Mouse (Mus musculus): ENCODE measurements around the gene Gne. TPM values are rescaled to one million over a fixed set of nuclear protein-coding genes. Genes with fewer than 3 reads are reported as not detected.

The Gne gene
- polyA plus RNA-seq, 1 experiment from 2014 or later, result 47.9 TPM

GRCm38 (mm10) chr4:44004623-44005409 lies 79.2 kb downstream of the Gne start:
- Histone ChIP-seq H3K4me1 (replicated peaks; ENCODE audit: control insufficient read depth, insufficient read depth, low read length) (no peaks in the 10 kb centered on the region), H3K4me3 (ENCODE audit: low read length) (no peak overlapping the region), H3K27me3 (ENCODE audit: control insufficient read depth, insufficient read depth, low read depth, low read length) (no peaks in the 10 kb centered on the region), H3K4me2 (ENCODE audit: low read depth, low read length) (no peak overlapping the region), H3K36me3 (ENCODE audit: control insufficient read depth, insufficient read depth, low read length) (no peaks in the 10 kb centered on the region), H3K9me3 (ENCODE audit: control insufficient read depth, low read length) (no peaks in the 10 kb centered on the region), H3K9ac (ENCODE audit: low read length) (no peak overlapping the region), H3K27ac (ENCODE audit: low read length) (no peak overlapping the region)
- WGBS, result 70% methylated on average over 3 of the region's 3 CpGs
- no peak for ATAC-seq (ENCODE audit: low read depth)

- Histone ChIP-seq H3K4me1 (replicated peaks; ENCODE audit: control insufficient read depth, insufficient read depth, low read length) (no peaks in the 10 kb centered on the region), H3K9me3 (ENCODE audit: control insufficient read depth, low read length) (no peaks in the 10 kb centered on the region), H3K27ac (ENCODE audit: low read length) (no peak within 1 kb of the TSS), H3K9ac (ENCODE audit: low read length) (no peak within 1 kb of the TSS), H3K36me3 (ENCODE audit: control insufficient read depth, insufficient read depth, low read length) (no peaks in the 10 kb centered on the region), H3K27me3 (ENCODE audit: control insufficient read depth, insufficient read depth, low read depth, low read length) (no peaks in the 10 kb centered on the region), H3K4me3 (ENCODE audit: low read length) (no peak within 1 kb of the TSS), H3K4me2 (ENCODE audit: low read depth, low read length) (no peak within 1 kb of the TSS)
- WGBS, result 78% methylated on average over 5 of the region's 5 CpGs
- no peak for ATAC-seq (ENCODE audit: low read depth)
Observed at GRCm38 (mm10) chr4:44004126-44004525, 79.9 kb downstream of the Gne start, which contains the start of gene Clta. Gene Clta (plus strand): TSS chr4:44004452.

DNA sequence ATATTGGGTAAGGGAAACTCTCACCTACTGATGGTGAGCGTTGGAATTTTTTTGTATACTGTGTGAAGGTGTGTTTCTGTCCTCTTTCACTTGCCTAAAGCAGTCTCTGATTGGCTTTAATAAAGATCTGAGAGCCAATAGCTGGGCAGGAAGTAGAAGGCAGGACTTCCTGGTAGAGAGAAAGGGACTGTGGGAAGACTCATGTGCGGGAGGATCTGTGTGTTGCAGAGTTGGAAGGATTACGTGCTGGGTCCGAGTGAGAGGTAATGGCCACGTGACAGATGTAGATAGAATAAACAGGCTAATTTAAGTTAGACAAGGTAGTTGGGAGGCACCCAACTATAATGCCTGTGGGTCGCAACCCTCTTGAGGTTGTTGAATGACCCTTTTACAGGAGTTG lies 80.4 kb downstream of the Gne start:
- no peak for ATAC-seq (ENCODE audit: low read depth)
- Histone ChIP-seq H3K4me1 (replicated peaks; ENCODE audit: control insufficient read depth, insufficient read depth, low read length) (no peaks in the 10 kb centered on the region), H3K27me3 (ENCODE audit: control insufficient read depth, insufficient read depth, low read depth, low read length) (no peaks in the 10 kb centered on the region), H3K36me3 (ENCODE audit: control insufficient read depth, insufficient read depth, low read length) (no peaks in the 10 kb centered on the region), H3K27ac (ENCODE audit: low read length) (no peak overlapping the region), H3K4me3 (ENCODE audit: low read length) (no peak overlapping the region), H3K9me3 (ENCODE audit: control insufficient read depth, low read length) (no peaks in the 10 kb centered on the region), H3K4me2 (ENCODE audit: low read depth, low read length) (no peak overlapping the region), H3K9ac (ENCODE audit: low read length) (no peak overlapping the region)
- WGBS, result 60% methylated on average over 6 of the region's 6 CpGs

GRCm38 (mm10) chr4:43994342-43994741 lies 89.6 kb downstream of the Gne start:
- H3K9ac ChIP-seq (ENCODE audit: low read length), result no peak overlapping the region
- no peaks in the 10 kb centered on the region for H3K36me3 ChIP-seq (ENCODE audit: control insufficient read depth, insufficient read depth, low read length)
- no peaks in the 10 kb centered on the region for H3K9me3 ChIP-seq (ENCODE audit: control insufficient read depth, low read length)
- H3K4me2 ChIP-seq (ENCODE audit: low read depth, low read length), result no peak overlapping the region
- H3K27me3 ChIP-seq (ENCODE audit: control insufficient read depth, insufficient read depth, low read depth, low read length), result no peaks in the 10 kb centered on the region
- ATAC-seq (ENCODE audit: low read depth), result no peak
- H3K4me3 ChIP-seq (ENCODE audit: low read length), result no peak overlapping the region
- no peaks in the 10 kb centered on the region for H3K4me1 ChIP-seq (replicated peaks; ENCODE audit: control insufficient read depth, insufficient read depth, low read length)
- WGBS, result 51% methylated on average over 2 of the region's 2 CpGs
- no peak overlapping the region for H3K27ac ChIP-seq (ENCODE audit: low read length)

DNA sequence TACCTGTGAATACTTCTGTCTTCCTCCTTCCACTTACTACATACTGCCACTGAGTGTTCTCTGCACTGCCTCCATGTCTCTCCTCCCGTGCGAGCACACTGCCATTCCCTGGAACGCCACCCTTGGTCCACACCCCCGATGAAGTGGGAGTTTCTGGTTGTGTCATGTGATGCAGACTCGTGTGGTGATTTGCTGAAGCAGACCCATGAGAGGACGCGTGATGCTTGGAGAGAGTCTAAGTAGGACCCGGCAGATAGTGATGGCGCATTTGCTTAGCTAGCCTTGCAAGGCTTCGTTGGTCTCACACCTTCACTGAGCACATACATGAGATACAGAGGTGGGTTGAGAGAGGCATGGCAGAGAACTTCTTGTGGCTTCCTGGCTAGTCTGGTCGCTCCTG lies 90.9 kb downstream of the Gne start:
- H3K9me3 ChIP-seq (ENCODE audit: control insufficient read depth, low read length), result no peaks in the 10 kb centered on the region
- WGBS, result 89% methylated on average over 11 of the region's 11 CpGs
- H3K9ac ChIP-seq (ENCODE audit: low read length), result no peak overlapping the region
- H3K4me1 ChIP-seq (replicated peaks; ENCODE audit: control insufficient read depth, insufficient read depth, low read length), result no peaks in the 10 kb centered on the region
- H3K27ac ChIP-seq (ENCODE audit: low read length), result no peak overlapping the region
- ATAC-seq (ENCODE audit: low read depth), result no peak
- H3K36me3 ChIP-seq (ENCODE audit: control insufficient read depth, insufficient read depth, low read length), result no peaks in the 10 kb centered on the region
- no peaks in the 10 kb centered on the region for H3K27me3 ChIP-seq (ENCODE audit: control insufficient read depth, insufficient read depth, low read depth, low read length)
- no peak overlapping the region for H3K4me2 ChIP-seq (ENCODE audit: low read depth, low read length)
- H3K4me3 ChIP-seq (ENCODE audit: low read length), result no peak overlapping the region

DNA sequence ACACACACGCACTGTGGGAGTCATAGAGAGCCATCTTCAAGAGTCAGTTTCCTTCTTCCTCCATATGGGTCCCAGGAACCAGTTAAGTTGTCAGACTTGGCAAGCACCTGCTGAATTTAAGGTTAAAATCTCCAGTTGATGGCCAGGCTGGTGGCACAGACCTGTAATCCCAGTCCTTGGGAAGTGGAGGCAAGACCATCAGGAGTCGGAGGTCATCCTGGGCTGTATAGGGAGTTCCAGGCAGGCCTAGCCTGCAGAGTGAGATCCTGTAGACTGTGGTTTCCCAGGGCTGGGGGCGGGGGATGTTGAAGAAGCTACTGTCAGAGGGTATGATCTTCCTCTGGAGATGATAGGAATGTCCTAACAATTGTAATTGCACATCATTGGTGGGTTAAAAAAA lies 95.0 kb downstream of the Gne start:
- Histone ChIP-seq H3K9me3 (ENCODE audit: control insufficient read depth, low read length) (no peaks in the 10 kb centered on the region), H3K4me1 (replicated peaks; ENCODE audit: control insufficient read depth, insufficient read depth, low read length) (no peaks in the 10 kb centered on the region), H3K9ac (ENCODE audit: low read length) (no peak overlapping the region), H3K27me3 (ENCODE audit: control insufficient read depth, insufficient read depth, low read depth, low read length) (no peaks in the 10 kb centered on the region), H3K4me2 (ENCODE audit: low read depth, low read length) (no peak overlapping the region), H3K4me3 (ENCODE audit: low read length) (no peak overlapping the region), H3K36me3 (ENCODE audit: control insufficient read depth, insufficient read depth, low read length) (no peaks in the 10 kb centered on the region), H3K27ac (ENCODE audit: low read length) (no peak overlapping the region)
- no peak for ATAC-seq (ENCODE audit: low read depth)
- 79% methylated on average over 3 of the region's 3 CpGs for WGBS

GRCm38 (mm10) chr4:43984326-43984725 lies 99.7 kb downstream of the Gne start:
- Histone ChIP-seq H3K9me3 (ENCODE audit: control insufficient read depth, low read length) (no peaks in the 10 kb centered on the region), H3K4me2 (ENCODE audit: low read depth, low read length) (no peak overlapping the region), H3K9ac (ENCODE audit: low read length) (no peak overlapping the region), H3K4me3 (ENCODE audit: low read length) (no peak overlapping the region), H3K27me3 (ENCODE audit: control insufficient read depth, insufficient read depth, low read depth, low read length) (no peaks in the 10 kb centered on the region), H3K27ac (ENCODE audit: low read length) (no peak overlapping the region), H3K4me1 (replicated peaks; ENCODE audit: control insufficient read depth, insufficient read depth, low read length) (peaks cover 9% of the 10 kb centered on the region), H3K36me3 (ENCODE audit: control insufficient read depth, insufficient read depth, low read length) (no peaks in the 10 kb centered on the region)
- no peak for ATAC-seq (ENCODE audit: low read depth)
- 88% methylated on average over 19 of the region's 19 CpGs for WGBS

Other genes starting within 250 kb of the Gne start
- not detected in 2 replicates for gene Olfr157, start 244.0 kb downstream of the Gne start, polyA plus RNA-seq (2015; fragmentation: Nextera tagmentation; extraction: Ambion mirVana)
- gene Olfr155, start 232.6 kb downstream of the Gne start, polyA plus RNA-seq (2015; fragmentation: Nextera tagmentation; extraction: Ambion mirVana), result not detected in 2 replicates
- 24.1 and 25.2 TPM in 2 replicates for gene Reck, start 208.6 kb downstream of the Gne start, polyA plus RNA-seq (2015; fragmentation: Nextera tagmentation; extraction: Ambion mirVana)
- 57.8 and 59.6 TPM in 2 replicates for gene Glipr2, start 126.8 kb downstream of the Gne start, polyA plus RNA-seq (2015; fragmentation: Nextera tagmentation; extraction: Ambion mirVana)
- gene Ccin, start 100.7 kb downstream of the Gne start, polyA plus RNA-seq (2015; fragmentation: Nextera tagmentation; extraction: Ambion mirVana), result not detected in 2 replicates
- gene Clta, start 79.7 kb downstream of the Gne start, polyA plus RNA-seq (2015; fragmentation: Nextera tagmentation; extraction: Ambion mirVana), result 186 and 199 TPM in 2 replicates
- gene Rnf38, start 149.6 kb upstream of the Gne start, polyA plus RNA-seq (2015; fragmentation: Nextera tagmentation; extraction: Ambion mirVana), result 20.3 and 22.1 TPM in 2 replicates
- 52.9 and 54.9 TPM in 2 replicates for gene Melk, start 216.7 kb upstream of the Gne start, polyA plus RNA-seq (2015; fragmentation: Nextera tagmentation; extraction: Ambion mirVana)